Mouse (Mus musculus) cerebellum, postnatal 10 days (tissue): ENCODE results near the gene Scfd2.
A peak's percentile ranks its signal among the peaks of the same experiment; 100 is the strongest.

ENCODE experiments used
- DNase-seq, 2 experiments: peaks; one replicate each; pipeline ENCODE4 v3.0.0; 2021; ENCODE audit warnings: mixed read lengths in 2 of 2

Gene Scfd2

DNA sequence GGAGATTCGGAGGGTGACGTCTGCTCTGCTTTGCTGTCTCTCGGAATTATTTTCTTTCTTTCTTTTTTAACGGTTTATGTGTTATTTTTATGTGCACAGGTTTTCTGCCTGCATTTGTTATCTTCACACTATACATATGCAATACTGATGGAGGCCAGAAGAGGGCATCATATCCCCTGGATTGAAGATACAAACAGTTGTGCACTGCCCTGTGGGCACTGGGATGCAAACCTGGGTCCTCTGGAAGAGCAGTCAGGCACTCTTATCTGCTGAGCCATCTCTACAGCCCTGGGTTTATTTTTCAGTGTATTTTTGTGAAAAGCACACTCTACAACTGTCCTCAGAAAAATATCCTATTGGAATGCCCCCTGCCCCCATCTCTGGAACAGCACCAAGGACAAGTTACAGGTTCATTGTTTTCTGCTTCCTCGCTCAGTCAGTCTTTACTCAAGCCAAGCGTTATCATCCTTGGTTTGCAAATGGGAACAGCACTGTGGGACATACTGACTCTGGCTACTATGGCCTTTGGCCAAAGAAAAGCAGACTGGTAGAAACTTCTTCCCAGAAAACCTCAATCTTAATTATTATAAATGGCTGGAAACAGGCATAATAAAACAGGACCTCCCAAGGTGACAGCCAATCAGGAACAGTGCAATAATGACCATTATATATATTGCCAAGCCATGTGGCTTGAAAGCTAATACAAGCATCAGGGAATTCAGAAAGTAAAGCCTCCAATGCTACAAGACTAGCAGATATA is 75.9 kb downstream of the Scfd2 start:
- DNase-seq, result peak; percentile 26 to 38

DNA sequence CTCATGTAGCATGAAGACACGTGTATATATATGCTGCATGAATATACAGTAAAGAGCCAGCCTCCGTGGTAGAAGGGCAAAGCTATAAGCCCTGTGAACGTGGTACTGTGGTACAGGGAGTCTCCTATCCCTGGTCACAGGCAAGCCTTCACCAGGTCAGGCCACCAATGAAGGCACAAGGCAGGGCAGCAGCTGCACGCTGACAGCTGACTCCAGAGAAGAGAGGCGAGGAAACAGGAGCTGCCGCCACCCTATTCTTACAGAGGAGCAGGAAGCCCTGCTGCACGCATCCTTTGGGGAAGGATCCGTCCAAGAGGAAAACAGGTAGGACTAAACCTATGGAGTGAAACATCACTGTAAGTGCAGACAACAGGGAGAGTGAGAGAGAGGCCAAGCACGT is 76.5 kb downstream of the Scfd2 start:
- no peak for DNase-seq

DNA sequence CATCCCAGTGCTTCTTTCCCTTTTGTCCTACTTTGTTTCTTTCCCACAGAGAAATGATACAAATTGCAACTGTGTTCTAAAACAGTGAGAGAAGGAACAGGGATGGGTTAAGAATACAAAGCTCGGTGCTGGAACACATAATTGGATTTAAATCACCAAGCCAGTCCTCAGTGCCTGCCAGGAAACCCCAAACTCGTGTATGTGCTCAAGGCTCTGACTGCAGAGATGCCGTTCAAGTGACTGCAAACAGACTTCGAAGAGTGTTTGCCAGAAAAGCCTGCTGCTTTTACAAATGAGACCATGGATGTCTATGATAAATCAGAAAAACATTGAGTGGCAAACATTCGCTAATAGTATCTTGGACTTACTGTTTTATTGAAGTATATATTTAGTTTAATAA is 80.6 kb downstream of the Scfd2 start:
- peak in 1 of 2 experiments; percentile 15 for DNase-seq

DNA sequence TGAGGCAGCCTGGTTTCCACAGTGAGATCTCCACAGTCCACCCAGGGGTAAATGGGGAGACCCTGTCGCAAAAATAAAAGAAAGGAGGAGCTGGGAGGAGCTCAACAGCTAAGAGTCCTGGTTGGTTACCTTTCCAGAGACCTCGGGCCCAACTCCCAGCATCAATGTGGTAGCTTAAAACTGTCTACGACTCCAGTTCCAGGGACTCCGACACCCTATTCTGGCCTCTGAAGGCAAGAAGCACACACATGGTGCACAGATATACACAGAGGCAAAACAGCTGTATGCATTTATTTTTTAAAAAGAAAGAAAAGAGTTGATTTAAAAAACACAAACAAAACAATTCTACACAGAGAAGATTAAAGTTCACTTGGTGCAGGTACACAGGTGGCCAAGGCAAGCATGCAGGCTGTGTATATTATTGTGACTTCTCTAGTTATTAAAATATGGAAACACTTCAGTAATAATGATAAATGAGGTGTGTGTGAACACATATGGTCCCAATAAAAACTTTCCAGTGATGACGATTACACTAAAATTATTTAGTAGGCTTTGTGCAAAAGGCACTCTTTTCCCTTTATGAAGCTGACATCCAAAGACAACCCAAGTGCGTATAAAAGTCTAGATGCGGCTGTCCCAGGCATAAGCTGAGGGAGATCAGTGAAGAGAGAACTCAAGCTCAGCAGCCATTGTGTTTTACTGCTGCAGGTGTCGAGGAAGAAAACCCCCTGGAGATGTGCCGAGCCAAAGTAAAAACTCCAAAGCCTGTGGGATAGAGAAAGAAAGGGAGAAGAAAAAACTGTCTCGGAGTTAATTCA is 83.8 kb downstream of the Scfd2 start:
- DNase-seq, result no peak

DNA sequence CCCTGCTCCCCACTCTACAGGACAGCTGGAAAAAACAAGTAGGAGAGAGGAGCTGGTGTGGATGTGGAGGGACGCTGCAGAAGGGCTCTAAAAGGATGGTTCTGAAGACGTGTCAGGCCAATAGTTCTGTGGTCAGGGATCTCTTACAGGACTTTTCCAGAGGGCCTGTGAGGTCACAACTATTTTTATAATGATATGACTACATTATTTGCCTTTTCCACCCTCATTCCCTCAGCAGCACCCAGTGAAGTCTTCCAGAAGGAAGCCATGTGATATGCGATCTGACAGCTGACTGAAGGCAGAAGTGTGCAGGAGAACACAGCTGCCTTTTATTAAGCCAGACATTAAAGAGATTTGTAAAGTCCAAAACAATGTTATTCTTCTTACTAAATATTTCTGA is 85.7 kb downstream of the Scfd2 start:
- DNase-seq, result no peak

DNA sequence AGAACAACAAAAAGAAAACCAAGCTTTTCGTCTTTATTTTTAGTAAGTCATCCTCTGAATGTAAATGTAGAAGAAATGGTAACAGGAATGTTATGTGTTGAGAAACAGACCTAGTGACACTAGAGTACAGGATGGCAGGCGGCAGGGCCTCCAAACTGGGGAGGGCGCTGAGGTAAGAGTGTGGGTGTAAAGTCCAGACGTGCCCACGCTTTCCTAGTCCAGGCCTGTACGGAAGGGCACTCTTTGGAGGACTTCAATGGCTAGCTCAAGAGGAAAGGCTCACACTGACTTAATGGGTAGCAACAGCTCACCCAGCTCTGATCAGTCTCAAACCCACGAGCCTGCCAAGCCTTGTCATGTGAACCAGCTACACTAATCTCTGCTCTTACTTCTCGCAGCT is 93.2 kb downstream of the Scfd2 start:
- no peak for DNase-seq

DNA sequence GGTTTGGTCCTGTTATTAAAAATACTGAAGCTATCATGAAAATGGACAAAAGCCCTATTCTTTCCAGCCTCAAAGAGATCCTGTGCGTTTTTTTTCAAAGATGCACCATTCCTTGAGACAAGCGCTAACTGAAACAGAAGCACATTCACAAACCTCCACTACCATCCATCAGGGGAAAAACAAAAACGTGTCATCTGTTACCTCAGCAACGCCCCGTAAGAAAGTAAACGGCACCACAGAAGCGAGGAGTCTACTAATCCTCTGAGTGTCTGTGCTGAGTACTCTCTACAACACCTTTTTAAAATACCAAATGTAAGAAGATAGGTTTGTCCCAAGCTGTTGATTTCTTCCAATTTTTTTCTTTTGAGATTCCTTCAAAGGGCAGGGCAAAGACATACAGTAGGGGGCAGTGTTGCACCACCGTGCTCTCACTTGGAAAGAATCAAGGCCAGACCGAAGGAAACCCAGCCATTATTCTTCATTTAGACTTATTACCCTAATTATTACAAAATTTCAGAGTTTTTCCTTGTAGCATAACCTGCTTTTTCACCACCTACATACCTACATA is 97.9 kb downstream of the Scfd2 start:
- peak; percentile 88 to 91 for DNase-seq

DNA sequence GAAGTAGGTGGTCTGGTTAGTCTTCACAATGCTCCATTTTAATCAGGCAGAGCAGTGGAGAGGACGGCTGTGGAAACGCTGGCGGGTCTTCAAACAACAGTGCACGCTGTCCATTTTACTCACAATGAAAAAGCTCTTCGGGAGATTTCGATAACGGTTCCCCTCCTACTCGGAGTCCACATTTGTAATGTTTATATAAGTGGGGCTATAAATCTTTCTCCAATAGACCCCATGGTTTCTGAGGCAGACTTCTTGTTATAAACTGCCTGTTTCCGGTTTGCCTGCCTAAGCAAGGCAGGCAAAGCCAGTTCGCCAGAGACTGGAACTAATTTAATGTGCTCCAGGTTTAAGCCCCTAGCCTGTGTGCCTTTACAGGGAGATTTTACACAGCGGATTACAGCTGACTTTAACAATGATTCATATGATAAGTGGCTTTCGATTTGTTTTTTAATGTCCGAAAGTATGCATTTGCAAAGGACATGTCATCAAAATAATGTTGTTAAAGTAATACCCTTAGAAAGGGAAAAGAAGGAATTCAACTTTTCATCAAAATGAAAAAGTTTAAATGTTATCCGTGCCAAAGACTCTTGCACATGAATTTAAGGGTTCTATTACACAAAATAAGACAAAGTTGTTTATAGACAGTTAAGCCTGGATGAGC is 98.5 kb downstream of the Scfd2 start:
- DNase-seq, result peak; percentile 19 to 28

DNA sequence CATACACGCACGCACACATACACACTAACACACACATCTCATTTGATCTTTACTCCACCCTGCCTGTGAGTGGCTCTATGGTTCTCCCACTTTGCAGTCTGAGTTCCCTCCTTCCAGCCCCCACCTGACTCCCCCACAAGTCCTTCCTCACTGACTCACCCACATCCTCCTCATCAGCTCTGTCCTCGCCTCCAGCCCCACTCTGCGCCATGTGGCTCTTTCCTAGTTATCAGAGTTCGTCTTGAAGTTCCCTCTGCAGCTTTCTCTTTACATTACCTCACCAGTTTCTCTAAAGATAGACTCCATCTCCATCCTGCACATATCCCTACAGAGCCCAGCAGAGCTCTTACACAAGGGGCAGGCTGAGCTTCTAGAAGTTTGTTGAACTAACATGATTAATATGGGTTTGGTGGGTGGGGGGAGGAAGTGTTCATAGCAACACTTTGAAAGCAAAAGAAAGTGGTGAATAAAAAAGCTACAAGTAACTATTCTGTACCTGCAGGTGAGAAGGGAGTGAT is 110.9 kb downstream of the Scfd2 start:
- DNase-seq, result no peak

DNA sequence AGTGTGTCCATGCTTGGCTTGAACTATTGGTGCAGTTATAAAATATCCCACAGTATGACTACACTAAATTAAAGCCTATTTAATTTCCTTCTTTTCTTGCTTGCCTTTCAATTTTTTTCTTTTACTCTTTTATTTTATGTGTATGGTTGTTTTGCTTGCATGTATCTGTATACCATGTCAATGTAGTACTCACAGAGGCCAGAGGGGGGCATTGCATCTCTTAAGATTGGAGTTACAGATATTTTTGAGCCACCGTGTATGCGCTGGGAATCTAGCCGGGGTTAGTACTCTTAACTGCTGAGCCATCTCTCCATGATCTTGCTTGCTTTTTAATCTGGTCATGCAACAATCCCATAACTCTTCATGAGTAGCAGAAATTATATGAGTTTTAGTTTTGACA is 119.0 kb downstream of the Scfd2 start:
- no peak for DNase-seq

DNA sequence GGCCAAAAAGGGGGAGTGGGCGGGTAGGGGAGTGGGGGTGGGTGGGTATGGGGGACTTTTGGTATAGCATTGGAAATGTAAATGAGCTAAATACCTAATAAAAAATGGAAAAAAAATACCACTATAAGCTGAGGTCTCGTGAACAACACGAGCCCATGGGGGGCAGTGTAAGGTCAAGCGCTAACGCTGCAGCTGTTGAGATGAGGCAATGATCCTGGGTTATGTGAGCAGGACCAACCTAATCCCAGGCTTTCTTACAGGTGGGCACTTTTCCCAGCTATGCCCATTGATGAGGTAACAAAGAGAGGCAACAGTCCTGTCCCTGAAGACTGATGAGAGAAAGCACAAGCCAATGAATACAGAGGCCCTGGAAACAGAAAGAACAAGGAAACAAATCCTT is 126.7 kb downstream of the Scfd2 start:
- DNase-seq, result no peak

DNA sequence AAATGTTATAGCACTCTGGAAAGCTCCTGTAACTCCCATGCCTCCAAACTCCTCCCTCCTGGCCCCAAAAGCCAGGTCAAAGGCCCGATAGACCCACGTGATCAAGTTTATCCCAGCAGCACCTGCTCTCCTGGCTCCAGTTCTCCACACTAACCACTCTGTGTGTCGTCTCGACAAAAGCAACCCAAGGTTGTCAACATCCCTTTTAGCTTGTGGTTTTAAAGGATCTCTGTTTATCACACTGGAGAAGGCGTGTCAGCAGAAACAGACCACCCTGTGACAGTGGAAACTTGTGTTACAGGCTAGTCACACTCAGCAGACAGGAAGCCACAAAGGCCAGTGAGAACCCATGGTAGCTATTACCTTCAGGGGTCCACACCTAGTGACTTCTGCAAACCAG is 127.5 kb downstream of the Scfd2 start:
- DNase-seq, result no peak

DNA sequence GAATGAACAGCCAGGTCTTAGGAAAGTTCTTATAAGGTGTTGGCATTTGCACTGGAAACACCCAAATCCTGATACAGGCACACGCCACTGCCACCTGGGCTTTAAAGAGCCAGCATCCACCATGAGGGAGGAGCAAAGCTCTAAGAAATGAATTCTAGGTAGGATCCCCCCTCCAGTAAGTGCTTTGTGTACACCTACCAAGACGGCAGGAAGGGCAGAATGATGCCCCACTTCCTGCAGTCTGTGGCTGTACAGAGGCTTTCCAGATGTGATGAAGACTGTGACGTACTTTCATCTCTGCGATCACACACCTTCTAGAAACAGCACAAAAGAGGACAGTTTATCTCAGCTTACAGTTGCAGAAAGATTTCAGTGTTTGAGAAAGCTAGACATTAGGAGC is 128.9 kb downstream of the Scfd2 start:
- no peak for DNase-seq

DNA sequence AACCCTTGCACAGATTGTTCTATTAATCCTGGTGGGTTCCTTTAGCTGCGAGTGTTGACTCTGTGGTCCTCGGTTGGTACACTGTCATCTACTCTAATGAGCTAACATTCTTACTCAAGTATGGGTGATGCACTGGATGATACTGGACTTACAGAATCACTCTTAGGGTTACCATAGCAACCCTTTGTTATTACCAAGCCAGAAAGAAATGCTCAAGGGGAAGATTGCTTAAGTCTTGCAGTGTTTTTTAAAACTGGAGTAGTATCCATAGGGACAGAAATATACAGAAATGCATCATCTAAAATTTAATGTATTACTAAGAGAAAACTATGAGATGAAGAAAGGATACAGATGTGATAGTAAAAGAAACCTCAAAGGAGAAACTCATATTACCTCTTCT is 139.8 kb downstream of the Scfd2 start:
- no peak for DNase-seq

DNA sequence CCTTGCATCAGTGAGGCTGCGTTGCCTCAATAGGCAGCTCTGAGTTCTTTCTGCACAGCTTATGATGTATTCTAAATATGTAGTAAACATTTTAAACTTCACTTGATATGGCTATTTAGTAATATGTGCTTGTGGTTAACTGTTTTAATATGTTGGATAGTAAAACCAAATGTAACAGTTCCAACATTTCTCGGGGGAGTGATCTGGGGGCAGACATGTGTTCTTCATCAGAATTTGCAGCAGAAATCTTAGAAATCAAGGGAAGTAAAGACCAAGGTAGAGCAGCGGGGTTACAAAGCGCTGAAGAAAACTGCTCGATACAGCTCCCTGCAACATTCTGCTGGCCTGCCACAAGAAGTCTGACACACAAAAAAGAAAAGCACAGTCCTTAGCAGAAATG is 140.2 kb downstream of the Scfd2 start:
- DNase-seq, result no peak

DNA sequence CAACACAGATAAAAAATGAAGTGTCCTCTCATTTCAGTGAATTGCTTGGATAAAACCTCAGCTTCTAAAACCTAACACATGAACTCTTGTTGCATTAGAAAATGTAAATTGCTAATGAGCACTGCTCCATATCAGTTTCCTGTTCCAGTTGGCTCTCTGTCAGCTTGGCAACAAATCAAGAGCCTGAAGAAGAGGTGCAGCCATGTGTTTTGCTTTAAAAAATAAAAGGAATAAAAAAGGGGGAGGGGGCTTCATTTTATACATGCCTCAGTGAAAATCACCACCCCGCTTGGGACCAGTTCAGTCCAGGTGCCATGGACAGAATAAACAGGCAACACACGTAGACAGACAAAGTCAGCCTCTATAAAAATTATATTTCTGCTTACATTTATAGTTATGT is 142.7 kb downstream of the Scfd2 start:
- peak; percentile 78 to 80 for DNase-seq

DNA sequence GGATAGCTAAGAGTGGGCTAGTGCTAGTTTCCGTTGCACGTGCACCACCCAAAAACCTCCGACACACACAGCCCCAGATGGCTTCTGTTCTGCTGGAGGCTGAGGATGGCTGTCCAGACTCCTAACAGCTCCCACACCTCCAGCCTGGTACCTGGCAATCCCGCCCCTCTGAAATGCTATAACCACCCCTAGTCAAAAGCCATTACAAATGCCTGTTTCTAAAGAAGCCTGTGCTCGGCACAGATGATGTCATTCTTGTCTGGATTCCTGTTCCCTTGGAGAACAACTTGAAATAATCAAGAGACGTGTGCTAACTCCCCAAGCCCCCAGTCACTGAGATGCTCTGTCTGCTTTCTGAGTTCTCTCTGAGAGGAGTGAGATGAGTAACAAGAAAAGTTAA is 143.5 kb downstream of the Scfd2 start:
- DNase-seq, result peak in 1 of 2 experiments; percentile 8

DNA sequence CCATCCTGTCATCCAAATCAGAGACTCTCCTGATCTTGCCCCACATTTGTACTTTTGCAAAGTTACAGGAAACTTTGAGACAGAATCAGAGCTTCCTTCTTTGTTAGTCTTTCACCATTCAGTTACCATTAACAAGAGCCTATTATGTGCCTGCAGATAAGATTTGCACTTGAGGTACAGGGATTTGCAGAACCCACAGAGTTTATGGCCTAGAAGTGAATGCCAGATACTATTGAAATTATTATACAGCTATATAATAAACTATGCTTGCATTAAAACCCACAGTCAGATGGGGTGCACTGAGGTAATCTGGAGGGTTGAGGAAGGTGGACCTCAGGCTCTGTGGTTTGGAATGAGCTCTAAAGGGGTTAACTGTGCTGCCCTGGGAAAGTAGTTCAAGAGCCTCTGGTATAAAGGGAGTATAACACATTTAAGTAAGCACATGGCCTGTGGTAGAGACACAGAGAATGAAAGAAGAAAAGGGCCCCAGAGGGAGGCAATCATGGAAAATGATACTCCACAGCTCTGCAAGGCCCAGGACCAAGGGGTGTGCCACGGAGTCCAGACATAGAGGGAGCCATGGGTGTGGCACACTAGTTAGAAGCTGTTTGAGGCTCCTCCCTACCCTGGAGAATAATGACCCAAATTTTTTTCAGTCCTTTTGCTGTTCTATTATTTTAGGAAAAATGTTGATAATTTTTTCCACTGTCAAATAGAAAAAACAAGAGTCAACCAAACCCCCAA is 144.2 kb downstream of the Scfd2 start:
- no peak for DNase-seq

DNA sequence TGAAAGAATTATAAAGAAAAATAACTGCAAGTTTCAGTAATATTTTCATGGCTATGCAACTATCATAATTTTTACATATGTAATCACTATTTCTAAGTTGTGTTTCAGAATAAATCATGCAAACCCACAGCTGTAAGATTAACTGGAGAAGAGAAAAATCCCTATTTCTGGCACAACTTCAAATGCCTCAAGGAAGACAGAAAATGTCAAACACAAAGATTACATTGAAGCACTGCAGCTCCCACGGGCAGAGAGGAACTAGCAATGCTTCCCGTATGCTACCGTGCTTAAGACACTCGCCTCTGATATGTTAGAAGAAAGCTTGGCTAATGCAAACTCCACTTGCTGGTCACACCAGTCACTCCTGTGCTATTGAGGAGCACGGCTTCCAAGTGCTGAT is 151.5 kb downstream of the Scfd2 start:
- DNase-seq, result no peak

DNA sequence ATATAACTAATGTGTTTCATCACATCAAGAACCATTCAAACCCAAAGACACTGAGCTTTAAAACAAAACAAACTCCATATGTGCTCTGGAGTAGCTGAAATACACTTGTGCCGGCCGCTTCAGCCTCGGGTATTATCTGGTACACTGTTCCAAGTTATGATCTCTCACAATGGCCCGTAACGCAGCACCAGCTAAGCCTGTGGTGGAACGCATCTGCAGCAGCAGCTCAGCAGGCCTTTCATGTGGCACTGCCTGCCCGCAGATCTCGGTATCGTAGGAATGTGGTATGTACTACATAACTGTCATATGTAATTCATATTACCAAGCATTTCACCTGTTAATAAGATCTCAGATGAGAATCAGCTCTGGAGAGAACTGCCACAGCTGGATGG is 164.9 kb downstream of the Scfd2 start:
- DNase-seq, result no peak

DNA sequence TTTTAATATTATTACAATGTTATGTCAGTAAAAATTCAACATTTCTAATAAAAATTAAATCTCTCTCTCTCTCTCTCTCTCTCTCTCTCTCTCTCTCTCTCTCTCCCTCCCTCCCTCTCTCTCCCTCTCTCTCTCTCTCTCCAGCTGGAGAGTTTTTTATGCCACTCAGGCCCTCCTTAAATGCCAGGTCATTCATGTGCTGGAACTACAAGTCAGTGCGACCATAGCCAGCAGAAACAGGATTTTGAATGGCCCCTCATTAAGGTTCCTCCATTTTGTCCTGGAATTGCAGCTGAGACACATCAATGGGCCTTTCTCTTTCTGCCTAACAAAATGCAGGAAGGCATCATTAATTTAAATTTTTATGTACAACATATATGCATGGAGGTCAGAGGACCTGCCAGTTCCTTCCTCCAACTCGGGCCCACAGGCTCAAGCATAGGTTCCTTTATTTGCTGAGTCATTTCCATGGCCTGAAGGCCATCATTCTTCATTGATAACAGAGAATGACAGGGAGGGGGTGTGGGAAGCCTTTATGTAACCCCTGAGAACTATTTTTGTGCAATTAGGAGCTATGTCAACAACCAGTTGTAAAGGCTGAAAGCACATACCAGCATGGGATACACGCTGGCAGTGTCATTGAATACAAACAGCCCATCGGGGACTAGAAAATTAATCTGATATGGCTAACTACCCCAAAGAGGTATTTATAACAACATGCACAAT is 165.4 kb downstream of the Scfd2 start:
- no peak for DNase-seq

DNA sequence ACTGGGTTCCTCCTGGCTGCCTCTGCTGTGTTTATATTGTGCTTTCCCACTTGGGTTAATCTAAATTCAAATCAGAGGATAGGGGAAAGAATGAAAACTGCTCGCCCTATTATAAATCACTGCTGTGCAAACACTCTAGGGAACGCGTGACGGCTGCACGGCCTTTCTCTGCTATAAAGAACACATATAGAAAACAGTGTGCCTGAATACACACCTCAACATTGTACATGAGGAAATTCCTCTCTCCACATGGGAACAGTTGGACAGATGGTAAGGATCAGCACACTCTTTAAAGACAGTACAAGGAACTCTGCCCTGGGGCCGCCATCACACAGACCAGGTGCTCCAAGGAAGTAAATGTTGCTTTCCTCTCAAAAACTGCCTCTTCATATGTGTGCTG is 166.2 kb downstream of the Scfd2 start:
- no peak for DNase-seq
